Mouse (Mus musculus): Measurements from ENCODE around the gene Hif3a. TPM values are rescaled to one million over a fixed set of nuclear protein-coding genes. Genes with fewer than 3 reads are reported as not detected.

Hif3a gene
- polyA plus RNA-seq, 1 experiment, result 0.68 TPM

DNA sequence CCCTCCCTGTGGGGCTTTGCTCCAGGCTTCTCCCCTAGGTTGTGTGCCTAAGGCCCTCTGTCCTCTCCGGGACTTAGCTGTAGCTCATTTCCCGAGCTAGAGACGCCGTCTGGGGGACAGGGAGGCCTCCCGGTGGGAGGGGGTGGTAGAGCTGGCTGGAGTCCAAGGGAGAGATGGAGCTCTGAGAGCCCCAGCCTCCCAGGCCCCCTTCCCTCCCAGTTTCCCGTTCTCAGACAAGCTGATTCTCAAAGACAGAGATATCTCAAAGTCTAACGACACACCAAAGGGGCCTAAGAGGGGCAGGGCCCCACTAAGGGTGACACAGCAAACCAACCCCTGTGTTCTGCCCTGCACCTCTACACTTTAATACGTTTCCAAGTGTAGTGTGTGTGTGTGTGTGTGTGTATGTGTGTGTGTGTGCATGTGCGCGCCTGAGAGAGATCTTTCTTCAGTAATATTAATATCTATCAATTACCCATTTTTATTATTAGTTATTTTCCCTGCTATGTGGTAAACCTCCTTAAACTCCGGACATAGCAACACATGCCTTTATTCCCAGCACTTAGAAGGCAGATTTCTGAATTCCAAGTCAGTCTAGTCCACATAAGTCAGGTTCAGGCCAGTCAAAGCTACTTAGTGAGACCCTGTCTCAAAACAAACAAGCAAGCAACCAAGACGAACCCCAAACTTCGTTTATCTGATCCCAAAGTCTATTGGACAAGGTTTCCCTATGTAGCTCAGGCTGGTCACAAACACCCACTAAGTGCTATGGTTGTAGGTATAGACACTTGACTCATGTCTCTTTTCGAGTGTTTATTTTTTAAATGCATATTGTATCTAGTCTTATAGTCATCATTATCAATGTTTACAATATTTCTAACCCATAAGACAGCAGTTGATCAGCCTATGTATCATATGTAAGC, 5.4 kb downstream of the Hif3a start:
- peaks cover 33% of the 10 kb centered on the region for H3K4me1 ChIP-seq (ENCODE audit: control insufficient read depth, insufficient read depth, insufficient read length, low read length)
- H3K27me3 ChIP-seq (ENCODE audit: control insufficient read depth, insufficient read depth, low read length), result no peaks in the 10 kb centered on the region
- H3K4me3 ChIP-seq (ENCODE audit: low read depth, low read length), result peak overlapping the region; percentile 66
- peak overlapping the region; percentile 76 for H3K27ac ChIP-seq (ENCODE audit: insufficient read depth, low read depth, low read length)
- no peak for TF ChIP-seq CTCF (IDR thresholded peaks at IDR 0.05; ENCODE audit: extremely low read depth, insufficient read length, insufficient replicate concordance, low read depth, low read length)
- H3K36me3 ChIP-seq (ENCODE audit: control insufficient read depth, insufficient read depth, low read length), result no peaks in the 10 kb centered on the region
- WGBS, result 29% methylated on average over 14 of the region's 14 CpGs

DNA sequence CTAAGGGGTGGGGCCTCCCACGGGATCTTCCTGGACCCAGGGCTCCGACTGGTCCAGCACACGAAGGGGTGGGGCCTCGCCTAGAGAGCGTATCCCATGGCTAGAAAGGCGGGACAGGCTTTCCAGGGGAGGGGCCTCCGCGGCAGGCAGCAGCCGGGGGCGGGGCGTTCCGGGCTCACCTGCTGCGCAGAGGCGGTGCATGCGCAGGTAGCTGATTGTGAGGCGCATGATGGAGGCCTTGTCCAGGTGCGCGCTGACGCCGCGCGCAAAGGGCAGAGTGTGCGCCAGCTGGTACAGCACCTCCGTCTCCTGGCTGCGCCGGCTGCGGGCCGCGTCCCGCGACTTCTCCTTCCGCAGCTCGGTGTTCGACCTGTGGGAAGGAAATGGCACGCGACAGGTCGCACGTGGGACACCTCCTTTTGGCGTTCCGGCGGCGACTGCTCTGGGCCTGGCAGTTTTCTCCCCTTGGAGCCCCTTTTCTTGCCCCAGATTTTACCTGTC, 6.1 kb downstream of the Hif3a start:
- peak overlapping the region; percentile 66 for H3K4me3 ChIP-seq (ENCODE audit: low read depth, low read length)
- no peaks in the 10 kb centered on the region for H3K27me3 ChIP-seq (ENCODE audit: control insufficient read depth, insufficient read depth, low read length)
- under 1% methylated on average over 41 of the region's 42 CpGs for WGBS
- peaks cover 33% of the 10 kb centered on the region for H3K4me1 ChIP-seq (ENCODE audit: control insufficient read depth, insufficient read depth, insufficient read length, low read length)
- peak overlapping the region; percentile 76 for H3K27ac ChIP-seq (ENCODE audit: insufficient read depth, low read depth, low read length)
- H3K36me3 ChIP-seq (ENCODE audit: control insufficient read depth, insufficient read depth, low read length), result no peaks in the 10 kb centered on the region
- peak; percentile 93 for TF ChIP-seq POLR2A (IDR thresholded peaks at IDR 0.05; ENCODE audit: low read depth, low read length)
- TF ChIP-seq CTCF (IDR thresholded peaks at IDR 0.05; ENCODE audit: extremely low read depth, insufficient read length, insufficient replicate concordance, low read depth, low read length), result no peak

DNA sequence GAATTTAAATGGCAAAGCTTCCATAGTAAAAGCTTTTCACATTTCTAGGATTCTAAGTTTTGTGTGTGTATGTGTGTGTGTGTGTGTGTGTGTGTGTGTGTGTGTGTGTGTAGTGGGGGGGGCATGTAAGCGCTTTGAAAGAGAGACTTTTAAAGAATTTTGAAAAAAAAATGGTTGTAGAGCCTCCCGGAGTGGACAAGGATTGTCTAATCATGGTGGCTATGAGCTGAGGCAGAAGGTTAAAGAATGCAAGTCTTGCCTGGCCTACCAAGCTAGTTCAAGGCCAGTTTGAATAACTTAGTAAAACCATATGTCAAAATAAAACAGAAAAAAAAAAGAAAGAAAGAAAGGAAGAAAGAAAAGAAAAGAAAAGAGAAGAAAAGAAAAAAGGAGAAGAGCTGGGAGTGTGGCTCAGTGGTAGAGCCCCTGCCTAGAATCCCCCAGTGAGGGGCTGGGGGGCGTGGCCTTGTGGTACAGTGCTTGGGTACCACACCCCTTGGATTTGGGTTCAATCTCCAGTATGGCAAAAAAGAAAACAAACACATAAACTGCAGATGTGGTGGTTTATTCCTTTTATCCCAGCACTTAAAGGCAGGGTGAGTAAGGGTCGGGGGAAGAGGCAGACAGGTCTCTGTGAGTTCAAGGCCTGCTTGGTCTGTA, 6.8 kb downstream of the Hif3a start:
- no peak overlapping the region for H3K27ac ChIP-seq (ENCODE audit: insufficient read depth, low read depth, low read length)
- H3K36me3 ChIP-seq (ENCODE audit: control insufficient read depth, insufficient read depth, low read length), result no peaks in the 10 kb centered on the region
- no peak overlapping the region for H3K4me3 ChIP-seq (ENCODE audit: low read depth, low read length)
- WGBS, result 85% methylated on average over 4 of the region's 4 CpGs
- H3K4me1 ChIP-seq (ENCODE audit: control insufficient read depth, insufficient read depth, insufficient read length, low read length), result peaks cover 31% of the 10 kb centered on the region
- no peaks in the 10 kb centered on the region for H3K27me3 ChIP-seq (ENCODE audit: control insufficient read depth, insufficient read depth, low read length)
- TF ChIP-seq POLR2A (IDR thresholded peaks at IDR 0.05; ENCODE audit: low read depth, low read length) (no peak), CTCF (IDR thresholded peaks at IDR 0.05; ENCODE audit: extremely low read depth, insufficient read length, insufficient replicate concordance, low read depth, low read length) (no peak)

DNA sequence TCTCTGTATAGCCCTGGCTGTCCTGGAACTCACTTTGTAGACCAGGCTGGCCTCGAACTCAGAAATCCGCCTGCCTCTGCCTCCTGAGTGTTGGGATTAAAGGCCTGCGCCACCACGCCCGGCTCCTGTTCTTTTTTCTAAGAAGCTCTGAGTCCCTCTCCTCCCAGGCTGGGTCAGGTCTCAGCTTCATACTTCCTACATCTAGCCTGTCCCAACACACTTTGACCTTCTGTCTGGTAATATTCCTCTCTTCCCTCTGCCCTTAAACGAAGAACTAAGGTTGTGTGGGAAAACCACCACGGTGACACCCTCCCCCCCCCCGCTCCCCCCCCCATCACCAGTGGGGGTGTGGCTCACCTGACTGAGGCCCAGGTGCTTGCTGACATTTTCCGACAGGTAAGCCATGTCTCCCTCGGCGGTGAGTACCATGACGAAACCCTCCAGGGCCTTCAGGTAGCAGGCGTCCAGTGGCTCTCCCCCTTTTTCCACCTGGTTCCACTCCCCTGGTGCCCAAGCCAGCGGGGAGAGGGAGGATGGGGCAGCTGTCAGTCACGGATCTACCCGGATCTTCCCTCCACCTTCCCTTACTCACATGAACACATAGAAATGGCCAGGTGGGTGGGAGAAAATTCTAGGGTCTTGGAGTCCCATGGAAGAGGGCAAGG, 7.8 kb downstream of the Hif3a start:
- H3K36me3 ChIP-seq (ENCODE audit: control insufficient read depth, insufficient read depth, low read length), result no peaks in the 10 kb centered on the region
- no peak for TF ChIP-seq CTCF (IDR thresholded peaks at IDR 0.05; ENCODE audit: extremely low read depth, insufficient read length, insufficient replicate concordance, low read depth, low read length)
- TF ChIP-seq POLR2A (IDR thresholded peaks at IDR 0.05; ENCODE audit: low read depth, low read length), result no peak
- WGBS, result 83% methylated on average over 16 of the region's 16 CpGs
- H3K27ac ChIP-seq (ENCODE audit: insufficient read depth, low read depth, low read length), result no peak overlapping the region
- H3K4me3 ChIP-seq (ENCODE audit: low read depth, low read length), result no peak overlapping the region
- no peaks in the 10 kb centered on the region for H3K27me3 ChIP-seq (ENCODE audit: control insufficient read depth, insufficient read depth, low read length)
- peaks cover 23% of the 10 kb centered on the region for H3K4me1 ChIP-seq (ENCODE audit: control insufficient read depth, insufficient read depth, insufficient read length, low read length)

DNA sequence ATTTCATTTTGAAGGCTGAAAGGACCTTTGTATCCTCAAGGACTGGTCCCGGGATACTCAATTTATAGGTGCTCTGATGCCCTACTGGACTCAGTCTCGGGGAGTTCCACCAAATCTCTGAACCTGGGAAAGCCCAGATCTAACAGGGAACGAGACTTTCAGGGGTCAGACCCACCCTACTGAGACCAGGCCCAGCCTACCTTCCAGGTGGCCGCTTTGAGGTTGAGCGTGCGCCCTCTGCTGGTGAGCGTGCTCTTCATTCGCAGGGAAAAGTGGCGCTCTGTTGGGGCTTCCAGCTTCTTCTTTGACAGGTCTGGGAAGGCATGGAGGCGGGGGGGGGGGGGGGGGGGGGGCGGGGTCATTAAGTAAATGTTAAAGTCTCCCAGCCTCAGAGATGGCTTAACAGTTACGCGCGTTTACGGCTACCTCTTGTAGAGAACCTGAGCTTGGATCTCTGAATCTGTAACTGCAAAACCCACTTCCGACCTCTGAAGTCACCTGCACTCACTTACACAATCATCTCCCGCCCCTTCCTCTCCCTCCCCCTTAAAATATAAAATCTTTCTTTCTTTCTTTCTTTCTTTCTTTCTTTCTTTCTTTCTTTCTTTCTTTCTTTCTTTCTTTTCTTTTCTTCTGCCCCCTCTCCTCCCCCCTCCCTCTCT, 11.2 kb downstream of the Hif3a start:
- no peak for TF ChIP-seq POLR2A (IDR thresholded peaks at IDR 0.05; ENCODE audit: low read depth, low read length)
- peak; percentile 80 for TF ChIP-seq CTCF (IDR thresholded peaks at IDR 0.05; ENCODE audit: extremely low read depth, insufficient read length, insufficient replicate concordance, low read depth, low read length)
- no peaks in the 10 kb centered on the region for H3K27me3 ChIP-seq (ENCODE audit: control insufficient read depth, insufficient read depth, low read length)
- peaks cover 4% of the 10 kb centered on the region; the same call in 1 of the 2 replicates for H3K4me1 ChIP-seq (ENCODE audit: control insufficient read depth, insufficient read depth, insufficient read length, low read length)
- no peak overlapping the region for H3K4me3 ChIP-seq (ENCODE audit: low read depth, low read length)
- no peak overlapping the region for H3K27ac ChIP-seq (ENCODE audit: insufficient read depth, low read depth, low read length)
- no peaks in the 10 kb centered on the region for H3K36me3 ChIP-seq (ENCODE audit: control insufficient read depth, insufficient read depth, low read length)
- WGBS, result 6% methylated on average over 17 of the region's 17 CpGs

DNA sequence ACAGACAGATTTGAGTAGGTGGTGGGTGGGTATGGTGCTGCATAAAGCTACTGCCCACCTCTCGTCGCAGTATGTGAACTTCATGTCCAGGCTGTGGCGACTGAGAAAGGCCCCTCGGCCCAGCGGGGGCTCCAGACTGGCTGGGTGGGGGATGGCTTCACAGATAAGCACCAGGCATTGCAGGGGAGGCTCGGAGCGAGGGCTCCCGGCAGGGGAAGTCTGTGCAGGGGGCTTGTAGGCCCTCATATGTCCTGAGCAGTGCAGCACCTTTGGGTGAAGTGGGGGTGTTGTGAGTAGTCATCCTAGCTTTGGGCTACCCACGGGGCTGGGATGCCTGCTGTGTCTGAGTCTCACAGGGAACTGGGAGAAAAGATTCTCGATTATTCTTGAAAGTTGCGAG, 11.7 kb downstream of the Hif3a start:
- peaks cover 2% of the 10 kb centered on the region; the same call in 1 of the 2 replicates for H3K4me1 ChIP-seq (ENCODE audit: control insufficient read depth, insufficient read depth, insufficient read length, low read length)
- no peak for TF ChIP-seq POLR2A (IDR thresholded peaks at IDR 0.05; ENCODE audit: low read depth, low read length)
- TF ChIP-seq CTCF (IDR thresholded peaks at IDR 0.05; ENCODE audit: extremely low read depth, insufficient read length, insufficient replicate concordance, low read depth, low read length), result no peak
- H3K27me3 ChIP-seq (ENCODE audit: control insufficient read depth, insufficient read depth, low read length), result no peaks in the 10 kb centered on the region
- no peak overlapping the region for H3K4me3 ChIP-seq (ENCODE audit: low read depth, low read length)
- no peaks in the 10 kb centered on the region for H3K36me3 ChIP-seq (ENCODE audit: control insufficient read depth, insufficient read depth, low read length)
- WGBS, result 72% methylated on average over 11 of the region's 11 CpGs
- H3K27ac ChIP-seq (ENCODE audit: insufficient read depth, low read depth, low read length), result no peak overlapping the region

All from small intestine, adult 2 months (tissue).